Mouse (Mus musculus): Measurements from ENCODE around the gene Lyar.

GRCm38 (mm10) chr5:38208985-38209384 is 11.3 kb upstream of the Lyar start:
- TF ChIP-seq CTCF (IDR thresholded peaks at IDR 0.05) (no peak), EP300 (IDR thresholded peaks at IDR 0.05) (no peak)

Data from lung, postnatal 0 days (tissue).